Mouse (Mus musculus): ENCODE data around the gene Nlrp1b. TPM values are rescaled to one million over a fixed set of nuclear protein-coding genes. Genes with fewer than 3 reads are reported as not detected.
A peak's percentile ranks its signal among the peaks of the same experiment; 100 is the strongest.

The Nlrp1b gene
- total RNA-seq (2021), result under 1 TPM; 0.12 to 0.17 TPM
- long read RNA-seq, experiment 1, result 0 reads
- long read RNA-seq, experiment 2, result 0 reads

DNA sequence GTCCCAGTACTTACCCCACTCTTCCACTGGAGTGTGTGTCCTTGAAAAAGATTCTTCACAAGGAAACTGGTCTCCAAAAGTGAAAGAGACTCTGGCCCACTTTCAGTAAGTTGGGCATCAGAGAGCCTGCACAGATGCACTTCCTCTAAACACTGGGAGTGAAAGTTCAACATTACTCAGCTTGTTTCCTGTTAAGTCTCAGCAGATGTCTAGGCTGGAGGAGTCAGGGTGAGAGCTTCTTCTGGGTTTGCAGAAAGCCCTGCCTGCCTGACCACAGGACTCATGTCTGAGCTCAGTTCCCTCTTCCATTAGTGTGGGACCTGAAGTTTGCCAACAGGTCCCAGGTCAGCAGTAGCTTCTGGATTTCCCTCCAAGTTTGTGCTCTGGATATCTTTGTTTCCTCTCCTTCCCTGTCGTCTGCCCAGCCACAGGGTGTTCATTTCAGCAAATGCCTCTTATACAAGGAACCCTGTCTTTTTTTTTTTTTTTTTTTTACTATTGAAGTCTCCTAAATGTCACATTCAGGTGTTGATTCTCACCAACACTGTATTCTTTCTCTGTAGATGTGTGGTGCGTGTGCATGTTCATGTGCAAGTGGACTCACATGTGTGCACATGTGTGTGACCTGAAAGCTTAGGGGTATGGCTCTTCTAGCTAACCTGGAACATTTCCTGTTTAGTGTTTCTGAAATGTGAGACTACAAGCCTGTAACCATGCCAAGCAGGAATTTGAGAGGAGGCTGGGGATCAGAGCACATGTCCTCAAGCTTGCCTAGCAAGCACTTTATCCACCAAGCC lies at the start of gene Nlrp1b:
TSS of gene Nlrp1b (minus strand) at position 50 of the 797 bp plus-strand sequence.
- intact Hi-C loops (cut with DNase I), result loop anchor here (2.0 kb wide), 1 partner anchor 58 kb away; no protein-coding TSS in a partner anchor
- DNase-seq, result peak in 1 of 2 experiments; percentile 2

DNA sequence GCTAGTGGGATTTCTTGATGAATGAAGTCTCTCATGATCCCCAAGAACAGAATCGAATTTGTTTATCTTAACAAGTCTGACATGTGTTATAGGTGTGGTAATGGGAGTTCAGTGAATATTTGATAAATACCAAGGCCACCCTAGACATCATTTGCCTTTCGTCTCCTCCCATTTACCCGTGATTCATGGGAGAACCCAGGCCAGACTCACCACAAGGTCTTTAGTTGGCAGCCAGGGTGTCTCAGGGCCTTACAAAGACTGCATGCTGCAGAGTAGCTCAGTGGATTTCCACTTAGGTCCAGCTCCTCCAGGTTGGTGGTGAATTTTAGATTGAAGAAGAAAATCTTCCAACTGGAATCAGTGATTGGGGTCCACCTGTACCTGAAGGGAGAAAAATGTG lies 30.5 kb upstream of the Nlrp1b start:
- intact Hi-C loops (cut with DNase I), result no loop called here

DNA sequence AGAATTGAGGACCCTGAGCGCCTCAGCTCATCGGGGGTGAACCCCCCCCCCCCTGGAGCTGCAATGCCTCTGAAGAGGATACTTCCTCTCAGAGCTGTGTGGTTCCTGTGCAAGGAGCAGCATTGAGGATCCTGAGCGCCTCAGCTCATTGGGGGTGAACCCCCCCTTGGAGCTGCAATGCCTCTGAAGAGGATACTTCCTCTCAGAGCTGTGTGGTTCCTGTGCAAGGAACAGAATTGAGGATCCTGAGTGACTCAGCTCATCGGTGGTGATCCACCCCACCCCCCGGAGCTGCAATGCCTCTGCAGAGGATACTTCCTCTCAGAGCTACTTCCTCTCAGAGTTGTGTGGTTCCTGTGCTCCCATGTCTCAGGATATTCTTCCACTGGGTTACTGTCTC lies 20.8 kb upstream of the Nlrp1b start:
- intact Hi-C loops (cut with DNase I), result no loop called here
- peak; percentile 4 to 5 for DNase-seq

More for the DNA sequence above, 30.5 kb upstream of the Nlrp1b start:
- no peak for DNase-seq

DNA sequence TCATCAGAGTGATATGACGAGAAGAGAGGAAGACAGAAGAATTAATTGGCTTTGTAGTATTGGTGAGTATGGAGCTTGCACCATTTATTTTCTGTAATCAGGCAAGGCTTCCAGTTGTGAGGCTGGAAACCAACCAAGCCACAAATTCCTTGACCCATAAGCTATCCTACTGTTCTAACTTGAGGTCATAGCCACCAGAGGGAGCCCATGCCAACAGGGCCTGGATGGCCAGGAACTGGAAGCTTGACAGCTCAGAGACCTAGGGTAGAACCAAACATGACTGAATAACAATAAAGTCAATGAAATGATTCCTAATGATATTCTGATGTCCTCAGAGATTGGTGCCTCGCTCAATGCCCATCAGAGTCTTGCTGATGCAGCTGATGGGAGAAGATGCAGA lies 5.9 kb downstream of the Nlrp1b start:
- intact Hi-C loops (cut with DNase I), result no loop called here
- DNase-seq, result peak in 1 of 2 experiments; percentile 25

DNA sequence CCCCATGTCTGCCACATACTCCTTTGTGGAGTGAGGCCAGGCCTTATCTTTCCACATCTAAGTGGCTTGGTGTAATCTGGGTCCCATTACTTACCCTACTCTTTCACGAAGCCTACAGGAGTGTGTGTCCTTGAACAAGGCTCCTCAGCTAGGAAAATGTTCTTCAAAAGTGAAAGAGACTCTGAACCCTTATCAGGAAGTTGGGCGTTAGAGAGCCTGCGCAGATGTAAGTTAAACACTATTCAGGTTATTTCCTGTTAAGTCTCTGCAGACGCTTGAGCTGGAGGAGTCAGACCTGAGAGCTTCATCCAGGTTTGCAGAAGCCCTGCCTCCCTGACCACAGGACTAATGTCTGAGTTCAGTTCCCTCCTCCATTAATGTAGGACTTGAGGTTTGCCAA lies 27.8 kb downstream of the Nlrp1b start:
- DNase-seq, result no peak
- intact Hi-C loops (cut with DNase I), result loop anchor here (5.0 kb wide), 1 partner anchor 50 kb away; no protein-coding TSS in a partner anchor

DNA sequence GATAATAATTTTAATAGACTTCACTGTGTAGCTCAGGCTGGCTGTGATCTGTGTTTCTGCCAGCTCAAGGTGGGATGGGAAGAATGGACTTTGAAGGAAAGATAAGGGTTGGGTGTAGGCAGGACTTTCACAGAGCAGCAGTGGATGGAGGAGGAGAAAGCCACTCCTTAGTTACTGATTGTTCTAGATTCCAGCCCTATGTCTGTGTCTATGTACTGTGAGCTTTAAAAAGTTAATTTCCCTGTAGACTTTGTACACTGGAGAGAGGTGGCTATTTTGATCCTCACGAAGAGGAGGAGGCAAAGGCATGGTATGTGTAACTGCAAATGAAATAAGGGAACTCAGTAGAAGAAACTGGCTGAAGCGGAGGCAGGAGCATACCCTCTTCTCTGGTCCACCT lies 31.2 kb downstream of the Nlrp1b start:
- DNase-seq, result no peak
- intact Hi-C loops (cut with DNase I), result no loop called here

DNA sequence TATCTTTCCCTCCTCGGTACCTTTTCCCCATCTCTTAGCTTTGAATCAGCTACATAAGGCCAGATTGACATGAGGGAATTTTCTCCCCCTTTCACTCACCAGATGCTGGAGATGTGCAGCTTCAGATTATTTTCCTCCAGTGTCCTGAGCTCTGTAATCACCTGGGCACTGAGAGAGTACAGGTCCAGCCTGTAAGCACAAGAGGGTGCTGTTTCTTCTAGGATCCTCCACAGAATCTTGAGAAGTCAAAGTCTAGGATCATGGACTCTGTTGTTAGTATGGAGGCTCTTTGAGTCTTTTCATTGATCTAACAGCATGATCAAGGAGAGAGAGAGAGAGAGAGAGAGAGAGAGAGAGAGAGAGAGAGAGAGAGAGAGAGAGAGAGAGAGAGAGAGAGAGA lies 60.9 kb downstream of the Nlrp1b start:
- intact Hi-C loops (cut with DNase I), result no loop called here
- DNase-seq, result no peak

DNA sequence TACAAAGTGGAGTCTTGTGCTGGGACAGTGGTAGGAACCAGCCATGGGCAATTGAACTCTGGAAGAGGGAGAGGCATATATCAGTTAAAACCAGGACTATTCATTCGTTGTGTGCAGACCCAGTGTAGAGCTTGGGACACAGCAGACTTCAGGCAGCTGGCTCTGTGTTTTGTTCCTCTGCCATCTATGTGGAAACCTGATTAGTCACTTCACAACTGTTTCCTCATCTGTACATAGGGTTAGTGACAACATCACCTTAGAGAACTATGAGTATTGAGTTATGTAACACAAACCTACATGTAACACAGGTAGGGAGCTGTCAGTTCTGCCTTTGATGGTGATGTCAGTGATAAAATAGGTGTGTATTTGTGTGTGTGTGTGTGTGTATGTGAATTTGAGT lies 66.4 kb downstream of the Nlrp1b start:
- intact Hi-C loops (cut with DNase I), result no loop called here
- DNase-seq, result no peak

DNA sequence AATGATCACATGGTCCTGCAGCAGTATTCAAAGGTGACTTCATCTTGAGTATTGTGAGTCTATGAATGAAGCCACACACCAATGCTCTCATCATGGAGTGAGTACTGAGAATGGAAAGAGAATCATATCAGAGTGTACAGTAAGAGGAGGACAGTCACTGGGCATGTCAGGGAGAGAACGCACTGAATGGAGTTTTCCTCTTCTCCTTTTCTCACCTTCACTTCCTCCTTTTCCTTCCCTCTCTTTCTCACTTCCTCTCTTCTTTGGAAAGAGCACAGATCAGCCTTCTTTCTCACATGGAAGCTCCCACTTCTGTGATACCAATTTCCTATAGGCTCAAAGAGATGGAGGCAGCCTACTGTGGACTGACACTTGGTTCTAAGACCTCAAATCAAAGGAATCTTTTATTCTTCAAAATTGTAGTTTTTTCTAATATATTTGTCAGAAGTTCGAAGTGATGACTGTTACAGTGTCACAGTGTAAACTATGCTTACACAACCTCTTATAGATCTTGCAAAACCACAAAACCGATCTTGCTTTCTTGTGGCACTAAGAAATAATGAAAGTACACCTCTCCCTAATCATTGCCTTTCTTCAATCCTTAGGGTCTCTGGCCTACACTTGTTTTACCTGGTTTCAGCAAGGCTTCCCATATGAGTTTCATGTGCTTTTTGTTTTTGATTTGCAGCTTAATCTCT lies 70.9 kb downstream of the Nlrp1b start:
- intact Hi-C loops (cut with DNase I), result no loop called here
- no peak for DNase-seq

DNA sequence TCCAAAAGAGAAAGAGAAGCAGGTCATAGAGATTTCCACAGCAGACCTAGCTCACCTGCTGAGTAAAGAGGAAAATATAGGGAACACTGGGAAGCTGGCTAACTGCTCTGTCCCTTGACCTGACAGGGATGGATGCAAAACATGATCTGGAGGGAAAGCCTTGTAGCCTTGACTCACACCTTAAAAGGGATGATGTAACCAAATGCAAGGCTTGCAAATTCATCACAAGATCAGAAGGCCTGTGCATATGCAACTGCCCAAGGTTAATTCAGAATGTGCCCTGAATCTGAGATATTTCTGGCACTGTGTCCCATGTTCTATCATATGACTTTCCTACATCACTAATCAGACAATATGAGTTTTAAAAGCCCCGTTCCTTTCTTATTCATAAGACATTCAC lies 75.3 kb downstream of the Nlrp1b start:
- DNase-seq, result no peak
- intact Hi-C loops (cut with DNase I), result no loop called here

DNA sequence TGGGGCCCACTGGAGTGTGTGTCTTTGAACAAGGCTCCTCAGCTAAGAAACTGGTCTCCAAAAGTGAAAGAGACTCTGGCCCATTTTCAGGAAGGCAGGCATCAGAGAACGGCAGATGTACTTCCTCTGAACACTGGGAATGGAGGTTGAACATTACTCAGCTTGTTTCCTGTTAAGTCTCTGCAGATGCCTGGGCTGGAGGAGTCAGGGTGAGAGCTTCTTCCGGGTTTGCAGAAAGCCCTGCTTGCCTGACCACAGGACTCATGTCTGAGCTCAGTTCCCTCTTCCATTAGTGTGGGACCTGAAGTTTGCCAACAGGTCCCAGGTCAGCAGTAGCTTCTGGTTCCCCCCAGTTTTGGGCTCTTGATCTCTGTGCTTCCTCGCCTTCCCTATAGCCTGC lies 85.9 kb downstream of the Nlrp1b start, which contains the start of gene Nlrp1a:
TSS of gene Nlrp1a (minus strand) at position 44 of the 400 bp plus-strand sequence.
- intact Hi-C loops (cut with DNase I), result no loop called here
- peak in 1 of 2 experiments; percentile 8 for DNase-seq

DNA sequence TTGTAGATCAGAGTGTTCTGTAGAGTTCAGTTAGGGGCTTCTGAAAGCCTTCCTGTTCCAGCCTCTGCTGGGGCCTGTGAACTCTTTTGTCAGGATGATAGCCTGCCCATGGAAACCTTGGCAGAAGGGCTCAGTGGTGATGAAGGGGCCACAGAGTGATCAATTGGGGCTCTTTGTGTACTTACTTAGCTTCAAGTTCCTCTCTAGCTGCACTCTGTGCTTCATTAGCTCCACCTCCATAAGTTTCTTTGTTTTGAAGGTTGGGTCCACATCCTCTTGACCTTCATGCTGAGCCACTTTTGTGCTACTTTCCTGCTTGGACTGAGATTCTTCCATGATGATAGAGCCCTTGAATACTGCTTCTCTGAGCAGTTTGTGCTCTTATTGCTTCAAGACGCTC lies 88.5 kb downstream of the Nlrp1b start:
- DNase-seq, result no peak
- intact Hi-C loops (cut with DNase I), result no loop called here

DNA sequence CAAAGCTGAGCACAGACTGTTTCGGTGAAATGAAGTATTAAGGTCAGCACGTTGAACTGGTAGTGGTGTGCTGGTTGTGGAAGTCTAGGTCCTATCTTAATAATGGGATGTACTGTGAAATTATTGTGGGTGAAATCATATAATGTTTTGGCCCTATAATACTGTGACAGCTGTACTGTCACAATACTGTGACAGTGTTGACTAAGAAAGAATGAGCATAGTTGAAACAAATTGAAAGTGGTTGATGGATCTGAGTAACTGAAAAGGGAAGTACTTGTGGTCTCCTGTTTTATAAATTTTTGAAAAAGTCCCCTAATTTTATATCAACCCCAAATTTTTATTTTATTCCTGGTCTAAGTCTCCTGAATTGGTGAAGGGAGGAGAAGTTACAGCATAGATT lies 123.4 kb downstream of the Nlrp1b start:
- intact Hi-C loops (cut with DNase I), result no loop called here

DNA sequence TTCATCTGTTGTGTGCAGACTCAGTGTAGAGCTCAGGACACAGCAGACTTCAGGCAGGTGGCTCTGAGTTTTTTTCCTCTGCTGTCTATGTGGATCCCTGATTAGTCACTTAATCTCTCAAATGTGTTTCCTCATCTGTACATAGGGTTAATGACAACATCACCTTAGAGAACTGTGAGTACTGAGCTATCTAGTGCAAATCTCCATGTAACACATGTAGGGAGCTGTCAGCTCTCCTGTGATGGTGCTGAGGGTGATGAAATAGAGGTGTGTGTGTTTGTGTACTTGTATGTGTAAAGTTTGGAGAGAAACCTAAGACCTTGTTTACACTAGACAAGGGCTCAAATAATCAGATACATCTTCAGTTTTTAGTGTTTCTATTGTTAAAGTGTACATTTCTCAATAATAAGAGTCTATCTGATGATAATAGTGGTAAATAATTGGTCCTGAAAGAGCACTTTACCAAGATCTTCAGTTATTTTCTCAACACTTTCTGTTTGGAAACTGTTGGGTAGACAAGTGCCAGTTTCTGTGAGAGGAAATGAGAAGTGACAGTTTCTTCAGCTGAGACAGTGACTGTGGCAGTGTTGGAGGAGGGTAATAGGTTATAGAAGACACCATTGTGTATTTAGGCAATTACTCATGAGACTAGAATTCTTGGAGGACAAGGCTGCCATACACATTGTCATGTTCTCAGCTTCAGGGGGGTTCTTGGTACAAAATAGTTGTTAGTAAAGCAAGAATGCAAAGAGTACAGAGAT lies 124.1 kb downstream of the Nlrp1b start:
- intact Hi-C loops (cut with DNase I), result no loop called here
- DNase-seq, result no peak

More for the DNA sequence above, 123.4 kb downstream of the Nlrp1b start:
- DNase-seq, result no peak

DNA sequence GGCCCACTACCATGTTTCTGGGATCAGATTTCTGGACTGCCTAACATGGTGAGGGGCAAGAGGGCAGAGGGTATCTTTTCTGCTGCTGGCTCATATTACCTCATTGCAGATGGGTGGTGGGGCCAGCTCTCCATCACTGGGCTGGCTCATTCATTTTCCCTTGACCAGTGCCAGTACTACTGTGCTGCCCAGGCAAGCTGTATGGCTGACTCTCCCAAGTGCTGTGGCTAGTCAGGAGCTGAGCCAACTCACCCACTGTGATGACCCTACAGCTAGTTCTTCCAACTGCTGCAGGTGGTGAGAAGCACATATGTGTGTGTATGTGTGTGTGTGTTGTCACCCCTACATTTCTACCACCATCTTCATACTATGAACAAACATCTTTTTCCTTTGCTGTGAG lies 126.6 kb downstream of the Nlrp1b start:
- intact Hi-C loops (cut with DNase I), result no loop called here
- no peak for DNase-seq

Other genes starting within 250 kb of the Nlrp1b start
- gene C1qbp, start 247.7 kb downstream of the Nlrp1b start, total RNA-seq (2021), result 100 to 1,000 TPM; 202 to 214 TPM
- gene Dhx33, start 226.3 kb downstream of the Nlrp1b start, total RNA-seq (2021), result 10 to 100 TPM; 10.7 to 11.6 TPM
- gene Mis12, start 211.1 kb downstream of the Nlrp1b start, total RNA-seq (2021), result 10 to 100 TPM in 1 of 2 experiments, 1 to 10 TPM in 1; 7.1 to 10.6 TPM
- 10 to 100 TPM; 24.8 to 26.5 TPM for gene Derl2, start 210.9 kb downstream of the Nlrp1b start, total RNA-seq (2021)
- under 1 TPM; 0.76 to 0.86 TPM for gene 6330403K07Rik, start 197.2 kb downstream of the Nlrp1b start, total RNA-seq (2021)
- 1 to 10 TPM; 1.1 to 1.4 TPM for gene Nlrp1a, start 86.0 kb downstream of the Nlrp1b start, total RNA-seq (2021)